Mouse (Mus musculus): ENCODE data around the gene Aldoart1. TPM values are rescaled to one million over a fixed set of nuclear protein-coding genes. Genes with fewer than 3 reads are reported as not detected.

Aldoart1 gene
- polyA plus RNA-seq (2012; rRNA removed; ENCODE audit: low replicate concordance): not detected in 2 replicates

GRCm38 (mm10) chr4:72852534-72852933 lies at the start of gene Aldoart1:
Gene Aldoart1 (minus strand): TSS chr4:72852634.

